Mouse (Mus musculus) kidney, postnatal 0 days (tissue): ENCODE results near the gene Nudt8. TPM values are rescaled to one million over a fixed set of nuclear protein-coding genes. Genes with fewer than 3 reads are reported as not detected.
A peak's percentile ranks its signal among the peaks of the same experiment; 100 is the strongest.
"Not testable (repeated sequence)": the region's sequence is repeated elsewhere in the genome, so short reads cannot be mapped to it uniquely, and the experiment has no call there.

Experiments
- ATAC-seq: fragments of 200-750 bp; cut with Nextera tagmentation; replicated peaks from 2 replicates; pipeline ENCODE4 v1.8.0; 2017; ENCODE audit warnings: low read depth, moderate number of reproducible peaks, moderate TSS enrichment, moderate library complexity; ENCODE audit not compliant: low FRiP score
- DNase-seq: peaks from one replicate; pipeline ENCODE4 v3.0.0-alpha.2; 2016; ENCODE audit warnings: low spot score
- H3K27ac ChIP-seq: fragments of 300-500 bp; sonication (generic); 2 replicates; pipeline ENCODE4 v1.5.1; 2014; ENCODE audit warnings: mild to moderate bottlenecking
- H3K27me3 ChIP-seq: fragments of 300-500 bp; sonication (generic); 2 replicates; pipeline ENCODE4 v1.6.1; 2014; ENCODE audit warnings: low read length, mixed read lengths; ENCODE audit not compliant: insufficient read depth
- H3K36me3 ChIP-seq: fragments of 300-500 bp; sonication (generic); 2 replicates; pipeline ENCODE4 v1.6.1; 2014; ENCODE audit warnings: low read length, mixed read lengths; ENCODE audit not compliant: insufficient read depth
- H3K4me1 ChIP-seq: fragments of 300-500 bp; sonication (generic); replicated peaks from 2 replicates; pipeline ENCODE4 v1.6.1; 2014; ENCODE audit warnings: antibody characterized with exemption, low read length, mixed read lengths; ENCODE audit not compliant: insufficient read depth
- H3K4me2 ChIP-seq: fragments of 300-500 bp; sonication (generic); 2 replicates; pipeline ENCODE4 v1.6.1; 2014; ENCODE audit warnings: mild to moderate bottlenecking, low read length, moderate library complexity, mixed read lengths
- H3K4me3 ChIP-seq: fragments of 300-500 bp; sonication (generic); replicated peaks from 2 replicates; pipeline ENCODE4 v1.5.1; 2014; ENCODE audit warnings: low read depth, low read length
- H3K9ac ChIP-seq: fragments of 300-500 bp; sonication (generic); 2 replicates; pipeline ENCODE4 v1.6.1; 2014; ENCODE audit warnings: low read depth, low read length
- H3K9me3 ChIP-seq: fragments of 300-500 bp; sonication (generic); replicated peaks from 2 replicates; pipeline ENCODE4 v1.6.1; 2016; ENCODE audit warnings: low read length, inconsistent platforms, mixed read lengths
- CTCF ChIP-seq: IDR thresholded peaks from 2 replicates; pipeline ENCODE4 v1.5.1; 2016; ENCODE audit warnings: antibody characterized with exemption, low read depth, mild to moderate bottlenecking, moderate library complexity
- WGBS: fragments of 180-500 bp; shearing (Covaris S2); extraction: QIAGEN DNeasy Blood & Tissue Kit; methylation state at CpG from one replicate; pipeline ENCODE4 v1.1.7; 2014; 5-methylcytosine and 5-hydroxymethylcytosine counted together
- polyA plus RNA-seq: library from polyadenylated mRNA; unstranded; fragments of >200 nt; fragmentation: Nextera tagmentation; extraction: Ambion mirVana; gene quantifications from 2 replicates; pipeline ENCODE4 v1.2.1, GENCODE M21; 2015

Gene Nudt8
- polyA plus RNA-seq, 1 experiment from 2014 or later, result 52.2 TPM

- ATAC-seq, result no peak
- no peak overlapping the region for H3K4me3 ChIP-seq
- H3K27me3 ChIP-seq, result no peaks in the 10 kb centered on the region
- TF ChIP-seq CTCF, result no peak
- no peak overlapping the region for H3K4me2 ChIP-seq
- H3K9me3 ChIP-seq, result no peaks in the 10 kb centered on the region
- H3K4me1 ChIP-seq, result no peaks in the 10 kb centered on the region
- H3K36me3 ChIP-seq, result no peaks in the 10 kb centered on the region
- 78% methylated on average over 8 of the region's 8 CpGs for WGBS
- H3K9ac ChIP-seq, result no peak overlapping the region
- H3K27ac ChIP-seq, result no peak overlapping the region
- no peak for DNase-seq
Observed at GRCm38 (mm10) chr19:4046866-4047254, 46.5 kb downstream of the Nudt8 start.

GRCm38 (mm10) chr19:4047859-4048258, 47.5 kb downstream of the Nudt8 start:
- peak; percentile 91 for DNase-seq
- H3K9ac ChIP-seq, result no peak overlapping the region
- ATAC-seq, result no peak
- no peaks in the 10 kb centered on the region for H3K27me3 ChIP-seq
- WGBS, result 18% methylated on average over 4 of the region's 4 CpGs
- H3K4me3 ChIP-seq, result no peak overlapping the region
- no peaks in the 10 kb centered on the region for H3K9me3 ChIP-seq
- H3K4me2 ChIP-seq, result no peak overlapping the region
- TF ChIP-seq CTCF, result peak; percentile 87
- no peaks in the 10 kb centered on the region for H3K36me3 ChIP-seq
- no peaks in the 10 kb centered on the region for H3K4me1 ChIP-seq
- no peak overlapping the region for H3K27ac ChIP-seq

GRCm38 (mm10) chr19:4049069-4049468, 48.7 kb downstream of the Nudt8 start:
- not testable (repeated sequence) for H3K4me3 ChIP-seq, H3K9me3 ChIP-seq, H3K27me3 ChIP-seq, DNase-seq, H3K9ac ChIP-seq, ATAC-seq, H3K4me1 ChIP-seq, H3K27ac ChIP-seq, H3K4me2 ChIP-seq, H3K36me3 ChIP-seq
- WGBS, result 74% methylated on average over 5 of the region's 5 CpGs
- TF ChIP-seq CTCF, result peak; percentile 44

GRCm38 (mm10) chr19:4051016-4051415, 50.6 kb downstream of the Nudt8 start:
- no peak for TF ChIP-seq CTCF
- H3K4me3 ChIP-seq, result no peak overlapping the region
- H3K36me3 ChIP-seq, result no peaks in the 10 kb centered on the region
- H3K27me3 ChIP-seq, result no peaks in the 10 kb centered on the region
- no peak for ATAC-seq
- H3K4me2 ChIP-seq, result no peak overlapping the region
- H3K4me1 ChIP-seq, result peaks cover 3% of the 10 kb centered on the region; the same call in 1 of the 2 replicates
- DNase-seq, result no peak
- no peak overlapping the region for H3K9ac ChIP-seq
- WGBS, result 92% methylated on average over 5 of the region's 5 CpGs
- H3K27ac ChIP-seq, result no peak overlapping the region
- H3K9me3 ChIP-seq, result no peaks in the 10 kb centered on the region

Other genes starting within 250 kb of the Nudt8 start
- gene Kmt5b, start 233.2 kb upstream of the Nudt8 start, polyA plus RNA-seq, result 19.5 and 20.0 TPM in 2 replicates
- gene Chka, start 148.8 kb upstream of the Nudt8 start, polyA plus RNA-seq, result 53.0 and 54.7 TPM in 2 replicates
- gene Tcirg1, start 93.4 kb upstream of the Nudt8 start, polyA plus RNA-seq, result 31.4 and 33.0 TPM in 2 replicates
- 417 and 423 TPM in 2 replicates for gene Ndufs8, start 87.8 kb upstream of the Nudt8 start, polyA plus RNA-seq
- gene Aldh3b1, start 70.8 kb upstream of the Nudt8 start, polyA plus RNA-seq, result 3.8 and 3.9 TPM in 2 replicates
- 24.2 and 25.5 TPM in 2 replicates for gene Unc93b1, start 65.4 kb upstream of the Nudt8 start, polyA plus RNA-seq
- gene Aldh3b3, start 41.9 kb upstream of the Nudt8 start, polyA plus RNA-seq, result 0.07 TPM in 1 of 2 replicates, not detected in the other
- 4.2 and 5.8 TPM in 2 replicates for gene Aldh3b2, start 28.3 kb upstream of the Nudt8 start, polyA plus RNA-seq
- gene Acy3, start 14.0 kb upstream of the Nudt8 start, polyA plus RNA-seq, result 83.9 and 92.6 TPM in 2 replicates
- 2.4 and 2.8 TPM in 2 replicates for gene Tbx10, start 7.8 kb upstream of the Nudt8 start, polyA plus RNA-seq
- 1.3 and 1.7 TPM in 2 replicates for gene Gm49405, start within 50 bp of the Nudt8 start, polyA plus RNA-seq
- 2.6 and 2.8 TPM in 2 replicates for gene Doc2g, start 2.7 kb downstream of the Nudt8 start, polyA plus RNA-seq
- 294 and 318 TPM in 2 replicates for gene Ndufv1, start 12.2 kb downstream of the Nudt8 start, polyA plus RNA-seq
- gene Gstp1, start 37.4 kb downstream of the Nudt8 start, polyA plus RNA-seq, result 441 and 464 TPM in 2 replicates
- gene Gstp2, start 45.4 kb downstream of the Nudt8 start, polyA plus RNA-seq, result 3.1 and 4.4 TPM in 2 replicates
- gene Gstp3, start 59.0 kb downstream of the Nudt8 start, polyA plus RNA-seq, result not detected in 2 replicates
- gene Cabp2, start 81.0 kb downstream of the Nudt8 start, polyA plus RNA-seq, result 2.2 and 2.4 TPM in 2 replicates
- gene Cdk2ap2, start 96.6 kb downstream of the Nudt8 start, polyA plus RNA-seq, result 107 TPM in 2 replicates
- gene Pitpnm1, start 99.4 kb downstream of the Nudt8 start, polyA plus RNA-seq, result 12.2 and 13.9 TPM in 2 replicates
- gene Aip, start 125.3 kb downstream of the Nudt8 start, polyA plus RNA-seq, result 83.2 and 84.2 TPM in 2 replicates
- 0.03 TPM in 1 of 2 replicates, not detected in the other for gene Gpr152, start 139.2 kb downstream of the Nudt8 start, polyA plus RNA-seq
- 0.08 and 0.13 TPM in 2 replicates for gene Cabp4, start 143.5 kb downstream of the Nudt8 start, polyA plus RNA-seq
- 161 and 164 TPM in 2 replicates for gene Coro1b, start 148.0 kb downstream of the Nudt8 start, polyA plus RNA-seq
- 0.82 and 0.91 TPM in 2 replicates for gene Ptprcap, start 153.0 kb downstream of the Nudt8 start, polyA plus RNA-seq
- gene Rps6kb2, start 162.8 kb downstream of the Nudt8 start, polyA plus RNA-seq, result 42.4 and 49.0 TPM in 2 replicates
- gene Carns1, start 174.9 kb downstream of the Nudt8 start, polyA plus RNA-seq, result 2.7 and 3.3 TPM in 2 replicates
- gene Tbc1d10c, start 190.7 kb downstream of the Nudt8 start, polyA plus RNA-seq, result 3.5 and 3.9 TPM in 2 replicates
- gene Ppp1ca, start 191.5 kb downstream of the Nudt8 start, polyA plus RNA-seq, result 804 and 864 TPM in 2 replicates
- 22.8 and 25.7 TPM in 2 replicates for gene Rad9a, start 201.1 kb downstream of the Nudt8 start, polyA plus RNA-seq
- 6.5 and 6.7 TPM in 2 replicates for gene Clcf1, start 213.7 kb downstream of the Nudt8 start, polyA plus RNA-seq
- gene AC109138.7, start 213.8 kb downstream of the Nudt8 start, polyA plus RNA-seq, result not detected in 2 replicates
- 40.9 and 43.6 TPM in 2 replicates for gene Pold4, start 231.3 kb downstream of the Nudt8 start, polyA plus RNA-seq